ENCODE assay signal across 24 mouse cellular contexts in genomic region chr15:103006326-103006725, GRCm38 (mm10). TPM values are rescaled to one million over a fixed set of nuclear protein-coding genes. Genes with fewer than 3 reads are reported as not detected.
DNase-seq lines count a peak whose midpoint lies in the region; ATAC-seq and TF ChIP-seq lines count a peak whose summit lies in the region.
"Had no signal": no experiment of that assay in that cellular context is flagged by ENCODE, and none has a peak within 500 bp of the region (broad histone marks: within the 10 kb centered on the region; RNA-seq: fewer than 3 reads in every experiment).

No protein-coding gene starts in this region.

- no peaks in the 10 kb centered on the region for H3K9me3 ChIP-seq in kidney, embryonic 16.5 days (ENCODE audit: low read length)
- no peaks in the 10 kb centered on the region for H3K9me3 ChIP-seq in limb, embryonic 13.5 days
- H3K9me3 ChIP-seq in stomach, embryonic 14.5 days (ENCODE audit: control insufficient read depth, low read depth, low read length): no peaks in the 10 kb centered on the region
- no peaks in the 10 kb centered on the region for H3K9me3 ChIP-seq in liver, embryonic 11.5 days (ENCODE audit: control insufficient read depth, low read length)
- H3K9me3 ChIP-seq: embryonic facial prominence, embryonic 13.5 days; megakaryocyte, embryonic 14.5 days had no signal

- TF ChIP-seq CTCF in embryonic fibroblast, embryonic 13.5 days (IDR thresholded peaks at IDR 0.05; ENCODE audit: borderline replicate concordance, insufficient read depth, low read length): no peak
- no peak for TF ChIP-seq CTCF in left cerebral cortex, adult 2 months (IDR thresholded peaks at IDR 0.05)

- peak overlapping the region; percentile 15 for H3K4me3 ChIP-seq in kidney, embryonic 16.5 days (ENCODE audit: low read length)
- H3K4me3 ChIP-seq in embryonic fibroblast, embryonic 13.5 days (ENCODE audit: insufficient read depth, low read length): no peak overlapping the region
- no peak overlapping the region for H3K4me3 ChIP-seq in limb, embryonic 13.5 days
- H3K4me3 ChIP-seq in stomach, embryonic 14.5 days (ENCODE audit: low read depth, low read length): no peak overlapping the region
- H3K4me3 ChIP-seq in left cerebral cortex, adult 2 months: no peak overlapping the region
- H3K4me3 ChIP-seq in liver, embryonic 11.5 days (ENCODE audit: low read depth, low read length): no peak overlapping the region
- H3K4me3 ChIP-seq: embryonic facial prominence, embryonic 13.5 days; megakaryocyte, embryonic 14.5 days had no signal

- intact Hi-C loops in left cerebral cortex, adult 2 months (cut with DNase I): no loop called here

- H3K27me3 ChIP-seq in kidney, embryonic 16.5 days (ENCODE audit: insufficient read depth, low read length): peaks cover 46% of the 10 kb centered on the region
- H3K27me3 ChIP-seq in limb, embryonic 13.5 days: peaks cover 100% of the 10 kb centered on the region
- peaks cover 68% of the 10 kb centered on the region for H3K27me3 ChIP-seq in stomach, embryonic 14.5 days (ENCODE audit: control insufficient read depth, insufficient read depth, low read length)
- H3K27me3 ChIP-seq in liver, embryonic 11.5 days (replicated peaks; ENCODE audit: control insufficient read depth, insufficient read depth, low read length): peaks cover 100% of the 10 kb centered on the region
- H3K27me3 ChIP-seq: Patski had no signal

- no peaks in the 10 kb centered on the region; the same call in 1 of the 2 replicates for H3K36me3 ChIP-seq in kidney, embryonic 16.5 days (ENCODE audit: insufficient read depth, low read length)
- no peaks in the 10 kb centered on the region for H3K36me3 ChIP-seq in limb, embryonic 13.5 days
- no peaks in the 10 kb centered on the region for H3K36me3 ChIP-seq in stomach, embryonic 14.5 days (ENCODE audit: control insufficient read depth, insufficient read depth, low read length)
- H3K36me3 ChIP-seq in liver, embryonic 11.5 days (ENCODE audit: control insufficient read depth, insufficient read depth, low read length): no peaks in the 10 kb centered on the region
- H3K36me3 ChIP-seq: embryonic facial prominence, embryonic 13.5 days had no signal

- DNase-seq in kidney, postnatal 36 days: no peak
- DNase-seq in left cerebral cortex, adult 2 months (ENCODE audit: extremely low spot score in 1 of 2, low spot score in 2 of 2): no peak
- DNase-seq in liver, embryonic 11.5 days (ENCODE audit: low spot score): no peak
- DNase-seq in retina, postnatal 1 day: no peak
- DNase-seq: cerebellum, adult 9-10 months; heart, postnatal 14 days; left cerebral cortex, postnatal 4 days; lung, postnatal 14 days; right cerebral cortex, postnatal 4 days had no signal

- WGBS in kidney, embryonic 16.5 days: 9% methylated on average over 1 of the region's 1 CpGs
- WGBS in limb, embryonic 13.5 days: 7% methylated on average over 1 of the region's 1 CpGs
- WGBS in stomach, embryonic 14.5 days: 34% methylated on average over 1 of the region's 1 CpGs
- 17% methylated on average over 1 of the region's 1 CpGs for WGBS in liver, embryonic 11.5 days

- TF ChIP-seq POLR2A in embryonic fibroblast, embryonic 13.5 days (IDR thresholded peaks at IDR 0.05; ENCODE audit: low read depth, low read length): no peak

- no peak for ATAC-seq in kidney, embryonic 16.5 days (ENCODE audit: low FRiP score, low TSS enrichment)
- no peak for ATAC-seq in limb, embryonic 13.5 days (ENCODE audit: low FRiP score, low read depth)
- no peak for ATAC-seq in stomach, embryonic 14.5 days (ENCODE audit: insufficient number of reproducible peaks, insufficient read depth, low FRiP score, low read depth)
- no peak for ATAC-seq in liver, embryonic 11.5 days (replicated peaks; ENCODE audit: low FRiP score)
- ATAC-seq: midbrain, embryonic 16.5 days; Patski had no signal

- H3K27ac ChIP-seq in kidney, embryonic 16.5 days (ENCODE audit: low read length): peak overlapping the region; percentile 95
- peak overlapping the region; percentile 99 for H3K27ac ChIP-seq in embryonic fibroblast, embryonic 13.5 days (ENCODE audit: insufficient read depth, low read length)
- no peak overlapping the region for H3K27ac ChIP-seq in limb, embryonic 13.5 days
- no peak overlapping the region for H3K27ac ChIP-seq in stomach, embryonic 14.5 days (ENCODE audit: low read length)
- H3K27ac ChIP-seq in left cerebral cortex, adult 2 months: no peak overlapping the region
- no peak overlapping the region for H3K27ac ChIP-seq in liver, embryonic 11.5 days (ENCODE audit: low read depth, low read length)
- H3K27ac ChIP-seq: embryonic facial prominence, embryonic 13.5 days; hindbrain, embryonic 14.5 days had no signal

- peaks cover 93% of the 10 kb centered on the region for H3K4me1 ChIP-seq in kidney, embryonic 16.5 days (ENCODE audit: insufficient read depth, low read length)
- H3K4me1 ChIP-seq in embryonic fibroblast, embryonic 13.5 days (ENCODE audit: control insufficient read depth, insufficient read depth, low read length): no peaks in the 10 kb centered on the region; the same call in 1 of the 2 replicates
- H3K4me1 ChIP-seq in limb, embryonic 13.5 days: peaks cover 51% of the 10 kb centered on the region
- H3K4me1 ChIP-seq in stomach, embryonic 14.5 days (ENCODE audit: control insufficient read depth, insufficient read depth, low read length): no peaks in the 10 kb centered on the region
- H3K4me1 ChIP-seq in liver, embryonic 11.5 days (replicated peaks; ENCODE audit: control insufficient read depth, insufficient read depth, low read length): no peaks in the 10 kb centered on the region
- H3K4me1 ChIP-seq: embryonic facial prominence, embryonic 13.5 days had no signal

- H3K4me2 ChIP-seq in kidney, embryonic 16.5 days (replicated peaks; ENCODE audit: low read depth, low read length): peak overlapping the region; percentile 50
- H3K4me2 ChIP-seq in limb, embryonic 13.5 days (replicated peaks): peak overlapping the region; percentile 33; the same call in 1 of the 2 replicates
- 0 out of 2 replicates have a peak overlapping the region, but pooled peaks have one; percentile 10 for H3K4me2 ChIP-seq in stomach, embryonic 14.5 days (replicated peaks; ENCODE audit: low read depth, low read length)
- H3K4me2 ChIP-seq in liver, embryonic 11.5 days: no peak overlapping the region
- H3K4me2 ChIP-seq: embryonic facial prominence, embryonic 13.5 days; heart, embryonic 11.5 days; hindbrain, embryonic 14.5 days had no signal

- H3K9ac ChIP-seq in kidney, embryonic 16.5 days (replicated peaks; ENCODE audit: low read length): peak overlapping the region; percentile 54
- no peak overlapping the region for H3K9ac ChIP-seq in limb, embryonic 13.5 days
- no peak overlapping the region for H3K9ac ChIP-seq in stomach, embryonic 14.5 days (replicated peaks; ENCODE audit: low read depth, low read length)
- no peak overlapping the region for H3K9ac ChIP-seq in liver, embryonic 11.5 days (ENCODE audit: low read depth, low read length)
- H3K9ac ChIP-seq: embryonic facial prominence, embryonic 13.5 days; hindbrain, embryonic 14.5 days had no signal

RNA-seq across cellular contexts. Expression of gene Hoxc6, which starts 8.3 kb away (rescaled TPM):
- 7.6 and 11.0 TPM in 2 replicates for polyA plus RNA-seq in kidney, embryonic 16.5 days (2015; fragmentation: Nextera tagmentation; extraction: Ambion mirVana)
- polyA plus RNA-seq in embryonic fibroblast, embryonic 13.5 days (2011; ENCODE audit: insufficient read length, low read depth, missing spikeins): 42.6 and 61.8 TPM in 2 replicates
- 2.5 and 2.8 TPM in 2 replicates for polyA plus RNA-seq in limb, embryonic 13.5 days (2015; fragmentation: Nextera tagmentation; extraction: Ambion mirVana)
- polyA plus RNA-seq in stomach, embryonic 14.5 days (2014; fragmentation: Nextera tagmentation; extraction: Ambion mirVana): 4.8 and 5.5 TPM in 2 replicates
- not detected for total RNA-seq in left cerebral cortex, adult 2 months (2021)
- polyA plus RNA-seq in liver, embryonic 11.5 days (2014; fragmentation: Nextera tagmentation; extraction: Ambion mirVana): 1.3 and 1.5 TPM in 2 replicates
- total RNA-seq: heart, postnatal 14 days; layer of hippocampus, postnatal 25 days; left cerebral cortex, postnatal 4 days; neutrophil, adult 5-6 weeks had no signal
- polyA plus RNA-seq: cortical plate, adult 2 months; embryonic facial prominence, embryonic 13.5 days; liver, embryonic 16.5 days; midbrain, embryonic 16.5 days; thymus, postnatal 0 days had no signal

RNA-seq across cellular contexts. Expression of gene Hoxc4, which starts 12.4 kb away (rescaled TPM):
- 6.9 and 8.6 TPM in 2 replicates for polyA plus RNA-seq in kidney, embryonic 16.5 days (2015; fragmentation: Nextera tagmentation; extraction: Ambion mirVana)
- polyA plus RNA-seq in embryonic fibroblast, embryonic 13.5 days (2011; ENCODE audit: insufficient read length, low read depth, missing spikeins): 12.5 and 12.6 TPM in 2 replicates
- 4.8 and 4.9 TPM in 2 replicates for polyA plus RNA-seq in limb, embryonic 13.5 days (2015; fragmentation: Nextera tagmentation; extraction: Ambion mirVana)
- 23.4 and 26.5 TPM in 2 replicates for polyA plus RNA-seq in stomach, embryonic 14.5 days (2014; fragmentation: Nextera tagmentation; extraction: Ambion mirVana)
- total RNA-seq in left cerebral cortex, adult 2 months (2021): not detected
- polyA plus RNA-seq in liver, embryonic 11.5 days (2014; fragmentation: Nextera tagmentation; extraction: Ambion mirVana): 5.9 and 6.2 TPM in 2 replicates
- total RNA-seq: layer of hippocampus, postnatal 25 days; left cerebral cortex, postnatal 4 days; neutrophil, adult 5-6 weeks had no signal
- polyA plus RNA-seq: cortical plate, adult 2 months; midbrain, embryonic 16.5 days had no signal

RNA-seq across cellular contexts. Expression of gene Hoxc8, which starts 15.9 kb away (rescaled TPM):
- polyA plus RNA-seq in kidney, embryonic 16.5 days (2015; fragmentation: Nextera tagmentation; extraction: Ambion mirVana): 6.6 and 9.2 TPM in 2 replicates
- 28.5 and 45.5 TPM in 2 replicates for polyA plus RNA-seq in embryonic fibroblast, embryonic 13.5 days (2011; ENCODE audit: insufficient read length, low read depth, missing spikeins)
- polyA plus RNA-seq in limb, embryonic 13.5 days (2015; fragmentation: Nextera tagmentation; extraction: Ambion mirVana): 2.7 and 3.0 TPM in 2 replicates
- 1.0 and 1.1 TPM in 2 replicates for polyA plus RNA-seq in stomach, embryonic 14.5 days (2014; fragmentation: Nextera tagmentation; extraction: Ambion mirVana)
- total RNA-seq in left cerebral cortex, adult 2 months (2021): not detected
- polyA plus RNA-seq in liver, embryonic 11.5 days (2014; fragmentation: Nextera tagmentation; extraction: Ambion mirVana): 1.3 and 1.9 TPM in 2 replicates
- total RNA-seq: heart, postnatal 14 days; layer of hippocampus, postnatal 25 days; left cerebral cortex, postnatal 4 days; neutrophil, adult 5-6 weeks had no signal
- polyA plus RNA-seq: cortical plate, adult 2 months; embryonic facial prominence, embryonic 13.5 days; liver, embryonic 16.5 days; midbrain, embryonic 16.5 days; thymus, postnatal 0 days had no signal

RNA-seq across cellular contexts. Expression of gene Hoxc9, which starts 30.1 kb away (rescaled TPM):
- polyA plus RNA-seq in kidney, embryonic 16.5 days (2015; fragmentation: Nextera tagmentation; extraction: Ambion mirVana): 7.4 and 9.2 TPM in 2 replicates
- polyA plus RNA-seq in embryonic fibroblast, embryonic 13.5 days (2011; ENCODE audit: insufficient read length, low read depth, missing spikeins): 4.9 and 6.2 TPM in 2 replicates
- 1.7 and 2.1 TPM in 2 replicates for polyA plus RNA-seq in limb, embryonic 13.5 days (2015; fragmentation: Nextera tagmentation; extraction: Ambion mirVana)
- polyA plus RNA-seq in stomach, embryonic 14.5 days (2014; fragmentation: Nextera tagmentation; extraction: Ambion mirVana): not detected in 2 replicates
- not detected for total RNA-seq in left cerebral cortex, adult 2 months (2021)
- 0.22 and 0.49 TPM in 2 replicates for polyA plus RNA-seq in liver, embryonic 11.5 days (2014; fragmentation: Nextera tagmentation; extraction: Ambion mirVana)
- total RNA-seq: heart, postnatal 14 days; layer of hippocampus, postnatal 25 days; left cerebral cortex, postnatal 4 days; neutrophil, adult 5-6 weeks had no signal
- polyA plus RNA-seq: cortical plate, adult 2 months; embryonic facial prominence, embryonic 13.5 days; heart, embryonic 11.5 days; liver, embryonic 16.5 days; midbrain, embryonic 16.5 days; thymus, postnatal 0 days had no signal

RNA-seq across cellular contexts. Expression of gene Hoxc5, which starts 39.1 kb away (rescaled TPM):
- polyA plus RNA-seq in kidney, embryonic 16.5 days (2015; fragmentation: Nextera tagmentation; extraction: Ambion mirVana): 4.3 and 5.9 TPM in 2 replicates
- 7.6 and 11.0 TPM in 2 replicates for polyA plus RNA-seq in embryonic fibroblast, embryonic 13.5 days (2011; ENCODE audit: insufficient read length, low read depth, missing spikeins)
- polyA plus RNA-seq in limb, embryonic 13.5 days (2015; fragmentation: Nextera tagmentation; extraction: Ambion mirVana): 5.2 and 6.7 TPM in 2 replicates
- polyA plus RNA-seq in stomach, embryonic 14.5 days (2014; fragmentation: Nextera tagmentation; extraction: Ambion mirVana): 20.3 and 20.9 TPM in 2 replicates
- total RNA-seq in left cerebral cortex, adult 2 months (2021): not detected
- polyA plus RNA-seq in liver, embryonic 11.5 days (2014; fragmentation: Nextera tagmentation; extraction: Ambion mirVana): 4.1 and 5.3 TPM in 2 replicates
- total RNA-seq: heart, postnatal 14 days; layer of hippocampus, postnatal 25 days; left cerebral cortex, postnatal 4 days; neutrophil, adult 5-6 weeks had no signal
- polyA plus RNA-seq: cortical plate, adult 2 months; midbrain, embryonic 16.5 days had no signal

Comparison
In these comparisons a context has a peak if more than half of its experiments do, and no peak if none do; other contexts are left out.
1. H3K27ac ChIP-seq: peak in kidney, embryonic 16.5 days (single experiment) and embryonic fibroblast, embryonic 13.5 days (single experiment); none in limb, embryonic 13.5 days (single experiment), stomach, embryonic 14.5 days (single experiment), left cerebral cortex, adult 2 months (single experiment) and liver, embryonic 11.5 days (single experiment).